Comparison of ENCODE assay signal across 10 mouse cellular contexts in the genomic region with DNA sequence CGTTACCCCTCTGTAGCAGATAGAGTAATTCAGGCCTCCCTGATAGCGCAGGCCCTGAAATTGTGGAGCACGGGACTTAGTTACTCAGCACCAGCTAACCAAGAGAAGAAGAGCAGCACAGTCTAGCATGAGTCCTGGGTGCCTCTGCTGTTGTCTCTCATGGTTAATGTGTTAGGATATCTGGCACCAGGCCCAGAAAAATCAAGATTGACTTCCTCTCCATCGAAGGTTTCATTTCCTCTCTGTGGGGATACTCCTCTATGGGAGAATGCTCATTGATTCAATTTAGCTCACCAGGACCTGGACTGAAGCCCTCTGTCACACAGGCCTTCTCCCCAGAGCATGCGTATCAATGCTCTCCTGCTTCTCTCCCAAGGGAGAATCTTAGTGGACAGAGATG. TPM values are rescaled to one million over a fixed set of nuclear protein-coding genes. Genes with fewer than 3 reads are reported as not detected.
A peak's percentile ranks its signal among the peaks of the same experiment; 100 is the strongest.
DNase-seq lines count a peak whose midpoint lies in the region; ATAC-seq and TF ChIP-seq lines count a peak whose summit lies in the region.
"Had no signal": no experiment of that assay in that cellular context is flagged by ENCODE, and none has a peak within 500 bp of the region (broad histone marks: within the 10 kb centered on the region; RNA-seq: fewer than 3 reads in every experiment).

No protein-coding gene starts in this region.

- no peaks in the 10 kb centered on the region for H3K27me3 ChIP-seq in kidney, embryonic 14.5 days (ENCODE audit: control insufficient read depth, insufficient read depth, low read length)
- no peaks in the 10 kb centered on the region for H3K27me3 ChIP-seq in heart, postnatal 0 days (ENCODE audit: control insufficient read depth, insufficient read depth, low read length)
- H3K27me3 ChIP-seq: hindbrain, embryonic 13.5 days had no signal

- no peak for DNase-seq in kidney, adult 18-20 months
- peak; percentile 76 for DNase-seq in MN1 (ENCODE audit: low spot score)
- peak; percentile 51 for DNase-seq in heart, postnatal 0 days (ENCODE audit: low spot score)
- peak; percentile 45 for DNase-seq in lung, postnatal 25 days (ENCODE audit: low spot score)
- no peak for DNase-seq in urinary bladder, postnatal 25 days (ENCODE audit: low spot score)
- DNase-seq in right cerebral cortex, postnatal 25 days: no peak
- DNase-seq in layer of hippocampus, adult 8-10 months (ENCODE audit: low spot score in 2 of 2): no peak

- 0 out of 2 replicates have a peak, but pooled peaks have one; percentile 24 for ATAC-seq in kidney, embryonic 14.5 days (ENCODE audit: low FRiP score, low TSS enrichment)
- ATAC-seq in heart, postnatal 0 days (ENCODE audit: insufficient read depth, low read depth): no peak

- no peak for TF ChIP-seq EP300 in heart, postnatal 0 days (IDR thresholded peaks at IDR 0.05; ENCODE audit: low read depth)

- 0 out of 2 replicates have a peak, but pooled peaks cover 3% of the 10 kb centered on the region for H3K9me3 ChIP-seq in kidney, embryonic 14.5 days (ENCODE audit: control insufficient read depth, low read length)
- no peaks in the 10 kb centered on the region for H3K9me3 ChIP-seq in heart, postnatal 0 days (replicated peaks; ENCODE audit: control insufficient read depth, low read length)
- H3K9me3 ChIP-seq: hindbrain, embryonic 13.5 days; limb, embryonic 10.5 days had no signal

- no peak overlapping the region for H3K27ac ChIP-seq in kidney, embryonic 14.5 days (ENCODE audit: low read depth, low read length)
- no peak overlapping the region for H3K27ac ChIP-seq in heart, postnatal 0 days (ENCODE audit: low read depth)
- H3K27ac ChIP-seq: hindbrain, embryonic 13.5 days; limb, embryonic 10.5 days had no signal

- no peak for TF ChIP-seq CTCF in heart, postnatal 0 days (IDR thresholded peaks at IDR 0.05; ENCODE audit: low read depth)

- no peak overlapping the region for H3K9ac ChIP-seq in kidney, embryonic 14.5 days (ENCODE audit: low read depth, low read length)
- no peak overlapping the region for H3K9ac ChIP-seq in heart, postnatal 0 days (replicated peaks; ENCODE audit: low read depth, low read length)
- H3K9ac ChIP-seq: hindbrain, embryonic 13.5 days had no signal

- H3K4me1 ChIP-seq in kidney, embryonic 14.5 days (ENCODE audit: control insufficient read depth, insufficient read depth, low read length): no peaks in the 10 kb centered on the region
- no peaks in the 10 kb centered on the region for H3K4me1 ChIP-seq in heart, postnatal 0 days (ENCODE audit: control insufficient read depth, insufficient read depth)
- H3K4me1 ChIP-seq: hindbrain, embryonic 13.5 days; limb, embryonic 10.5 days had no signal

- no peaks in the 10 kb centered on the region for H3K36me3 ChIP-seq in kidney, embryonic 14.5 days (ENCODE audit: control insufficient read depth, insufficient read depth, low read length)
- no peaks in the 10 kb centered on the region for H3K36me3 ChIP-seq in heart, postnatal 0 days (replicated peaks; ENCODE audit: control insufficient read depth, insufficient read depth, low read length)
- H3K36me3 ChIP-seq: hindbrain, embryonic 13.5 days; limb, embryonic 10.5 days had no signal

- 78% methylated on average over 5 of the region's 5 CpGs for WGBS in kidney, embryonic 14.5 days
- 54% methylated on average over 5 of the region's 5 CpGs for whole genome bisulfite sequencing in heart, postnatal 0 days

- no peak overlapping the region for H3K4me2 ChIP-seq in kidney, embryonic 14.5 days (replicated peaks; ENCODE audit: low read depth, low read length)
- no peak overlapping the region for H3K4me2 ChIP-seq in heart, postnatal 0 days (ENCODE audit: low read depth, low read length)
- H3K4me2 ChIP-seq: hindbrain, embryonic 13.5 days had no signal

- no peak overlapping the region for H3K4me3 ChIP-seq in kidney, embryonic 14.5 days (ENCODE audit: low read length)
- no peak overlapping the region for H3K4me3 ChIP-seq in heart, postnatal 0 days (ENCODE audit: low read depth, low read length)
- H3K4me3 ChIP-seq: hindbrain, embryonic 13.5 days; limb, embryonic 10.5 days had no signal

RNA-seq across cellular contexts. Expression of gene Smad1, which starts 15.6 kb away (rescaled TPM):
- 34.5 and 50.3 TPM in 2 replicates for polyA plus RNA-seq in kidney, embryonic 14.5 days (2014; fragmentation: Nextera tagmentation; extraction: Ambion mirVana)
- 22.8 and 31.5 TPM in 2 replicates for total RNA-seq in heart, postnatal 0 days (2014; rRNA removed; ENCODE audit: low replicate concordance)
- polyA plus RNA-seq in heart, postnatal 0 days (2015; fragmentation: Nextera tagmentation; extraction: Ambion mirVana): 13.4 and 14.0 TPM in 2 replicates
- total RNA-seq in layer of hippocampus, adult 8-10 months (2022): 10 to 100 TPM; 22.4 to 30.8 (median 24.9) TPM

Comparison
In these comparisons a context has a peak if more than half of its experiments do, and no peak if none do; other contexts are left out.
1. DNase-seq: peak in MN1 (single experiment), heart, postnatal 0 days (single experiment) and lung, postnatal 25 days (single experiment); none in kidney, adult 18-20 months (single experiment), urinary bladder, postnatal 25 days (single experiment), right cerebral cortex, postnatal 25 days (single experiment) and layer of hippocampus, adult 8-10 months (0 of 2).